Mouse (Mus musculus) CH12.LX (cell line): ENCODE measurements around the gene Gab3. TPM values are rescaled to one million over a fixed set of nuclear protein-coding genes. Genes with fewer than 3 reads are reported as not detected.

ENCODE experiments used
- DNase-seq: peaks from one replicate; pipeline ENCODE4 v3.0.0-alpha.2; 2013; ENCODE audit errors: extremely low read depth
- H3K27ac ChIP-seq: 2 replicates; pipeline ENCODE4 v1.5.1; 2012; ENCODE audit warnings: low read depth, mild to moderate bottlenecking, control low read depth, moderate library complexity; ENCODE audit not compliant: insufficient read depth
- H3K27me3 ChIP-seq: replicated peaks from 2 replicates; pipeline ENCODE3; 2012; ENCODE audit warnings: inconsistent platforms
- H3K36me3 ChIP-seq, 2 experiments: replicated peaks in 1 of 2; 2 replicates each; pipeline versions ENCODE3 to v1.6.1; 2012; ENCODE audit warnings: inconsistent platforms in 1 of 2, low read length in 1 of 2, mild to moderate bottlenecking in 1 of 2, mixed read lengths in 1 of 2, moderate library complexity in 1 of 2; ENCODE audit not compliant: control insufficient read depth in 1 of 2, insufficient read depth in 1 of 2
- H3K4me1 ChIP-seq, 2 experiments: 2 replicates each; pipeline ENCODE4 v1.6.1; 2012; ENCODE audit warnings: inconsistent platforms in 1 of 2, moderate library complexity in 1 of 2; ENCODE audit not compliant: insufficient read depth in 2 of 2, control insufficient read depth in 1 of 2
- H3K4me2 ChIP-seq: 2 replicates; pipeline ENCODE4 v1.6.1; 2012; ENCODE audit warnings: low read depth, mild to moderate bottlenecking, control low read depth; ENCODE audit not compliant: poor library complexity, insufficient read depth, severe bottlenecking
- H3K4me3 ChIP-seq, 3 experiments: fragments of 150-350 bp in 1 of 3; sonication (generic) in 1 of 3; replicated peaks in 1 of 3; 2 replicates each; pipeline versions ENCODE3 to v1.5.1; 2011 to 2012; ENCODE audit warnings: low read depth in 2 of 3, low read length in 2 of 3, mild to moderate bottlenecking in 2 of 3, moderate library complexity in 2 of 3, control low read depth in 1 of 3, improper control_type of control experiment in 1 of 3, inconsistent platforms in 1 of 3, mixed read lengths in 1 of 3; ENCODE audit not compliant: poor library complexity in 1 of 3
- H3K79me2 ChIP-seq: replicated peaks from 2 replicates; pipeline ENCODE4 v1.6.1; 2012; ENCODE audit warnings: mild to moderate bottlenecking, moderate library complexity; ENCODE audit not compliant: control insufficient read depth, poor library complexity, insufficient read depth, severe bottlenecking; ENCODE audit errors: extremely low read depth
- H3K9ac ChIP-seq: 2 replicates; pipeline ENCODE4 v1.6.1; 2012; ENCODE audit warnings: low read depth, mild to moderate bottlenecking, control low read depth, moderate library complexity; ENCODE audit not compliant: insufficient read depth
- H3K9me3 ChIP-seq: replicated peaks from 2 replicates; pipeline ENCODE3; 2012; ENCODE audit warnings: low read length, inconsistent platforms, mixed read lengths
- BHLHE40 ChIP-seq: IDR thresholded peaks from 2 replicates; pipeline ENCODE4 v1.6.1; 2011; ENCODE audit warnings: mild to moderate bottlenecking, low read depth, low read length, improper control_type of control experiment
- CHD1 ChIP-seq: IDR thresholded peaks from 2 replicates; pipeline ENCODE4 v1.6.1; 2012; ENCODE audit warnings: low read depth, low read length, improper control_type of control experiment, inconsistent platforms
- ELF1 ChIP-seq: IDR thresholded peaks from 2 replicates; pipeline ENCODE4 v1.6.1; 2014; ENCODE audit warnings: low read depth, mild to moderate bottlenecking, inconsistent platforms, low read length, improper control_type of control experiment
- EP300 ChIP-seq: IDR thresholded peaks from 2 replicates; pipeline ENCODE4 v1.6.1; 2011; ENCODE audit warnings: low read length, improper control_type of control experiment
- ETS1 ChIP-seq: conservative IDR thresholded peaks from 2 replicates; pipeline ENCODE4 v1.6.1; 2012; ENCODE audit warnings: low read depth, mild to moderate bottlenecking, inconsistent platforms, low read length, improper control_type of control experiment, moderate library complexity
- GABPA ChIP-seq: IDR thresholded peaks from 2 replicates; pipeline ENCODE4 v1.6.1; 2012; ENCODE audit warnings: low read depth, low read length, improper control_type of control experiment, inconsistent platforms; ENCODE audit not compliant: insufficient replicate concordance
- IRF4 ChIP-seq: IDR thresholded peaks from 2 replicates; pipeline ENCODE4 v1.6.1; 2014; ENCODE audit warnings: low read depth, mild to moderate bottlenecking, inconsistent platforms, low read length, improper control_type of control experiment
- JUN ChIP-seq: IDR thresholded peaks from 2 replicates; pipeline ENCODE4 v1.6.1; 2011; ENCODE audit warnings: low read depth, mild to moderate bottlenecking, low read length, improper control_type of control experiment, moderate library complexity; ENCODE audit not compliant: insufficient read depth
- JUND ChIP-seq: conservative IDR thresholded peaks from 2 replicates; pipeline ENCODE4 v1.6.1; 2011; ENCODE audit warnings: low read depth, low read length, improper control_type of control experiment
- KAT2A ChIP-seq: IDR thresholded peaks from 2 replicates; pipeline ENCODE4 v1.6.1; 2012; ENCODE audit warnings: low read length, improper control_type of control experiment, inconsistent platforms; ENCODE audit not compliant: insufficient replicate concordance
- MYC ChIP-seq: IDR thresholded peaks from 2 replicates; pipeline ENCODE4 v1.6.1; 2011; ENCODE audit warnings: low read depth, mild to moderate bottlenecking, improper control_type of control experiment, low read length
- NRF1 ChIP-seq: IDR thresholded peaks from 2 replicates; pipeline ENCODE4 v1.6.1; 2014; ENCODE audit warnings: low read depth, mild to moderate bottlenecking, inconsistent platforms, low read length, improper control_type of control experiment, moderate library complexity
- POLR2A ChIP-seq: IDR thresholded peaks from 2 replicates; pipeline ENCODE4 v1.6.1; 2011; ENCODE audit warnings: low read depth, mild to moderate bottlenecking, improper control_type of control experiment, low read length
- POLR2AphosphoS2 ChIP-seq: IDR thresholded peaks from 2 replicates; pipeline ENCODE4 v1.6.1; 2011; ENCODE audit warnings: low read depth, low read length, improper control_type of control experiment
- RAD21 ChIP-seq: IDR thresholded peaks from 2 replicates; pipeline ENCODE4 v1.6.1; 2011; ENCODE audit warnings: low read depth, mild to moderate bottlenecking, low read length, improper control_type of control experiment, moderate library complexity
- RCOR1 ChIP-seq: conservative IDR thresholded peaks from 2 replicates; pipeline ENCODE4 v1.6.1; 2012; ENCODE audit warnings: low read depth, mild to moderate bottlenecking, inconsistent platforms, low read length, improper control_type of control experiment
- SIN3A ChIP-seq: IDR thresholded peaks from 2 replicates; pipeline ENCODE4 v1.6.1; 2012; ENCODE audit warnings: low read length, improper control_type of control experiment, inconsistent platforms
- SMC3 ChIP-seq: IDR thresholded peaks from 2 replicates; pipeline ENCODE4 v1.6.1; 2011; ENCODE audit warnings: low read depth, low read length, improper control_type of control experiment
- UBTF ChIP-seq: IDR thresholded peaks from 2 replicates; pipeline ENCODE4 v1.6.1; 2012; ENCODE audit warnings: low read depth, mild to moderate bottlenecking, inconsistent platforms, low read length, improper control_type of control experiment, moderate library complexity
- USF1 ChIP-seq: IDR thresholded peaks from 2 replicates; pipeline ENCODE4 v1.6.1; 2014; ENCODE audit warnings: low read depth, mild to moderate bottlenecking, inconsistent platforms, low read length, improper control_type of control experiment
- ZC3H11A ChIP-seq: IDR thresholded peaks from 2 replicates; pipeline ENCODE4 v1.6.1; 2012; ENCODE audit warnings: low read depth, mild to moderate bottlenecking, inconsistent platforms, low read length, improper control_type of control experiment
- ZKSCAN1 ChIP-seq: IDR thresholded peaks from 2 replicates; pipeline ENCODE4 v1.6.1; 2012; ENCODE audit warnings: low read depth, inconsistent platforms, low read length, improper control_type of control experiment, borderline replicate concordance
- ZMIZ1 ChIP-seq: IDR thresholded peaks from 2 replicates; pipeline ENCODE4 v1.6.1; 2012; ENCODE audit warnings: low read depth, mild to moderate bottlenecking, inconsistent platforms, low read length, improper control_type of control experiment
- ZNF384 ChIP-seq: IDR thresholded peaks from 2 replicates; pipeline ENCODE4 v1.6.1; 2012; ENCODE audit warnings: low read depth, low read length, improper control_type of control experiment, inconsistent platforms
- dilution Hi-C: fragments of 300-500 bp; cut with MboI; formaldehyde crosslinking; loops from 2 replicates; pipeline ENCODE4 v1.14.3; 2020; ENCODE audit warnings: low sequenced_read_pairs; ENCODE audit not compliant: extremely low pct_unique_long_range_greater_than_20kb, extremely low pct_ligation_motif_present
- in situ Hi-C: fragments of 300-500 bp; cut with MboI; formaldehyde crosslinking; loops from 3 replicates; pipeline ENCODE4 v1.14.3; 2019; ENCODE audit warnings: low sequenced_read_pairs, low pct_ligation_motif_present, low pct_unique_long_range_greater_than_20kb, mixed read lengths
- polyA plus RNA-seq: library from polyadenylated mRNA; unstranded; fragments of >175 nt; gene quantifications from 2 replicates; pipeline ENCODE4 v1.2.1, GENCODE M21; 2012; ENCODE audit warnings: low read depth; ENCODE audit not compliant: insufficient read length
- total RNA-seq, 2 experiments: library from RNA; depleted of rRNA; stranded (reverse); fragments of 300-350 nt in 1 of 2; fragments of >200 nt in 1 of 2; gene quantifications; 2 replicates each; pipeline ENCODE4 v1.2.3; 2012 to 2014

The Gab3 gene
- total and polyA plus RNA-seq, 3 experiments = 0.21 to 0.64 (median 0.42) TPM

- dilution Hi-C loops (no loop called here), in situ Hi-C loops (no loop called here)
- TF ChIP-seq JUN = no peak
- TF ChIP-seq RAD21 = no peak
- no peak for TF ChIP-seq ETS1
- no peak for TF ChIP-seq POLR2AphosphoS2
- TF ChIP-seq USF1 = no peak
- no peak for TF ChIP-seq UBTF
- TF ChIP-seq ZMIZ1 = no peak
- no peak for TF ChIP-seq MYC
- no peak for TF ChIP-seq POLR2A
- no peak for TF ChIP-seq IRF4
- no peak for TF ChIP-seq RCOR1
- TF ChIP-seq ELF1 = no peak
- no peak for TF ChIP-seq BHLHE40
- Histone ChIP-seq H3K79me2 (no peaks in the 10 kb centered on the region), H3K4me1 (no peaks in the 10 kb centered on the region), H3K27ac (no peak overlapping the region), H3K4me3 (no peak overlapping the region), H3K9ac (no peak overlapping the region), H3K9me3 (no peaks in the 10 kb centered on the region), H3K36me3 (no peaks in the 10 kb centered on the region), H3K27me3 (no peaks in the 10 kb centered on the region), H3K4me2 (no peak overlapping the region)
- no peak for DNase-seq
These were observed 40.7 kb downstream of the Gab3 start for GRCm38 (mm10) chrX:75044595-75044994.

DNA sequence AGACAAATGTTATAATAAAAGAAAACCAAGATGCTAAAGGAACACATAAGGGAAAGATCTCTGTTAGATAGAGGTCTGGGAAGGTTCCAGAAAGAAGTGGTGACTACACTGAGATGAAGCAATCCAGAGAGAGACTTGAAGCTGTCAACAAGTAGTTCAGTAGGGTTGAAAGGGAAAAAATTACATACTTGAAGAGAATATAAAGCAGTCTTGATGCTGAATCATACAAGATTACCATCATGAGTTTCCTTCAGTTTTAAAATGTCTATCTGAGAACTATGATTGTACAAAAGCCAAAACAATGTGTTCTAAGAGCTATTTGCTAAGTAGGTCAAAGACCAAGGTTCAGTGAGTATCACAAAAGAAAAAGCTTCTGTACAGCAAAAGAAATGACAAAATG lies 48.6 kb downstream of the Gab3 start:
- no peak overlapping the region for H3K4me2 ChIP-seq
- TF ChIP-seq UBTF (no peak), SMC3 (no peak), KAT2A (no peak), JUN (no peak), POLR2A (no peak), RCOR1 (no peak), EP300 (no peak), NRF1 (no peak), ZNF384 (no peak), GABPA (no peak), CHD1 (no peak), SIN3A (no peak), JUND (no peak), ELF1 (no peak), ZKSCAN1 (no peak), ETS1 (no peak), MYC (no peak), ZC3H11A (no peak)
- in situ Hi-C loops (no loop called here), dilution Hi-C loops (no loop called here)
- no peaks in the 10 kb centered on the region for H3K4me1 ChIP-seq
- no peak for DNase-seq
- H3K9me3 ChIP-seq = no peaks in the 10 kb centered on the region
- H3K4me3 ChIP-seq = no peak overlapping the region
- no peaks in the 10 kb centered on the region for H3K79me2 ChIP-seq
- no peak overlapping the region for H3K9ac ChIP-seq
- no peaks in the 10 kb centered on the region for H3K27me3 ChIP-seq
- no peaks in the 10 kb centered on the region for H3K36me3 ChIP-seq
- no peak overlapping the region for H3K27ac ChIP-seq
